Mouse (Mus musculus) embryo, embryonic 11.5 days (tissue): Measurements from ENCODE around the gene AL607142.1.
A peak's percentile ranks its signal among the peaks of the same experiment; 100 is the strongest.

ENCODE experiments used
- DNase-seq: peaks from one replicate; pipeline ENCODE4 v3.0.0-alpha.2; 2012; ENCODE audit warnings: low read depth, low spot score

The AL607142.1 gene

DNA sequence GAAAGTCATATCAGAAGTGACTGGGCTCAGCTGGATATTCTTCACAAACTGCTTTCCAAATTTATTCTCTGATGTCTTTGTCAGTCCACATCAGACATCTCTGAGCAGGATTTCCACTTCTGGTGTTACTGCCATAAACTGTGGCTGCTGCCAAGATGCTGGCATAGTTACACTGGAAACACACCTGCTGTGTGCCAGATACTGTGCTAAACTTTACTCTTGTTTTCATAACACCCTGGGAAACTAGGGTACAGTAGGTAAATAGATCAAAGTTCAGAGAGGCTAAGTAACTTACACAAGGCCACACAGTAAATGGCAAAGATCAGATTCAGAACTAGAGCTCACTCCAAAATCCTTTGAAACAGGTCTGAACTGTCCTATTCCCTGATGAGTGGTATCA lies 36.4 kb downstream of the AL607142.1 start:
- DNase-seq: no peak

DNA sequence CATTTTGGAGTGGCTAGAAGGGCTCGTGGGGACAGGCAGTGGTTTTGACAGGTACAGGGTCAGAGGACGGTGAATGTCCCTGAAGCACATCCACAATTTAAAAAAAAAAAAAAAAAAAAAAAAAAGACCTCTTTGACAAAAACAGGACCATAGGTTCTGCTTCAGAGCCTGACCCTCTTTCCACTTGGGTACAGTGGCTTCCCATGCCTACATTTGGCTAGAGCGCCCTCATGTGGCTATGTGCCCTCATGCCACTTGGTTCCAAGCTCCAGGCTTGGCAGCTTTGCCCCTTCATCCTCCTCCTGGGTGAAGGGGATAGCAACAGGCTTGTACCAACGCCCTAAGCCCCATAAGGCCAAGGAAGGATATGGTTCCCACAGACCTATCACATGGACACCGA lies 39.8 kb downstream of the AL607142.1 start:
- peak; percentile 43 for DNase-seq

DNA sequence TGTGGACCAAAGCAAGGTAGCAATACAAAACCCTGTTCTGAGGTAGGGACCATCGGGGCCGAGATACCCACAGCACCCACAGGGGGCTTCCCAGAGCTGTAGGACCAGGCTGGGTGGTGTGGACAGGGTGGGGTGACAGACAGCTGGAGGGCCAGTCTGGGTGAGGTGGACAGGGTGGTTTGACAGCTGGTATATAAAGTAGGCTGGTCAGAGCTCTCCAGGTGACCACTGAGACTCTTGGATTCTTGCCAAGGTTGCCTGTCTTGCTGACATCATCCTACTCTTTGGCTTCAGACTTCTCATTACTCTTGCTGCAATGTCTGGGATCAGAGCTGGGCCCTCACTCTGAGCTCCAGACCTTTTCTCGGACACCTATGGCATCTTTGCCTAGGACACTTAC lies 41.6 kb downstream of the AL607142.1 start:
- no peak for DNase-seq

DNA sequence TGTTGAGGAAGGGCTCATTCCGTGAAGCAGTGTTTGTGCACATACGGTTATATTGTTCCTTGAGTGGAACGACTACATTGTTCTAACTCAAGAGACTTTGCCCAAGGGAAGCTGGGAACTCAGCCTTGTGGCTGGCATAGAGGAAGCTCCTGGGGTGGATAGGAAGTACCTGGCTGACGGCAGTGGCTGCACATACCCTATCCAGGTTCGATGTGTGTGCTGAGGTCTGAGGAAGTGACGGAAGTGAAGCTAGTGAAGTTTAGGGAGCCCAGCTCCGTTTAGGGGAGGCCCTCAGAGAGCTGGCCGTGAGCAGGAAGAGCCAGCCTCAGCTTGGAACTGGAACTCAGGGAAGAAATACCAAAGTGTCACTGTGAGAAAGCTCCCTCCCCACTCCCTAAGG lies 43.0 kb downstream of the AL607142.1 start:
- DNase-seq: no peak

DNA sequence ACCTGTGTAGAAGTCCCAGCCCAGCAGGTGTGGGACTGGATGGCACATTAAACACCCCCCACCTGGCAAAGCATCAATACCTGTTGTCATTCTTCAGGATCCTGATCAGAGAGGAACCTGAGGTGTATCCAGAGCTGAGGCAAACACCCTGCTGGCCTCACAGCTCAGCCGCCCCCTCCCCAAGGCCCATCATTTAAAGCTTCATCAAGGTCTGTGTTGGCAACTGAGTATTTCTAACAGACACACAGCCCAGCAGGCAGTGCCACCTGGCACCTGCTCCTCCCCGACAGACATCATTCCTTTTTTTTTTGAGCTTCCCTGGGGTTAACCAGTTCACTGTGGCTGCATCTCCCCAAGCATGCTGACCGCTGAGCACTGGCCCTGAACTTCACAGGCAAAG lies 50.7 kb downstream of the AL607142.1 start:
- no peak for DNase-seq

DNA sequence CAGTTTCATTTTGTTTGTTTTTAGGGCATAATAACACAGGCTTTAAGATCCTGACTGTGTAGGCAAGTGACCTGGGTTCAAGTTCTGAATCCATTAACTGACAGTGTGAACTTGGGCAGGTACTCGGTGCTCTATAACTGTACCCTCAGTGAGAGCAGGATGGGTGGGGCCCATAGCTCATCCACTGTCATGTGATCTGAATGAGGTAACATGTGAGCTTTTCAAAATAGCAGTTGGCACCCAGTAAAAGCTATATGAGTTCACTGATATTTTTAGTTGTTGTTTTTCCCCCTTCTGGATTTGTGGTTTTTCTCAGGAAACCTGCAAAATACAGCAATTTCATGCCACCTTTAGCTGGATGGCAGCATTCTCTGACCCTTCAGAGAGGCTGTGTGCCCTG lies 51.5 kb downstream of the AL607142.1 start:
- no peak for DNase-seq

DNA sequence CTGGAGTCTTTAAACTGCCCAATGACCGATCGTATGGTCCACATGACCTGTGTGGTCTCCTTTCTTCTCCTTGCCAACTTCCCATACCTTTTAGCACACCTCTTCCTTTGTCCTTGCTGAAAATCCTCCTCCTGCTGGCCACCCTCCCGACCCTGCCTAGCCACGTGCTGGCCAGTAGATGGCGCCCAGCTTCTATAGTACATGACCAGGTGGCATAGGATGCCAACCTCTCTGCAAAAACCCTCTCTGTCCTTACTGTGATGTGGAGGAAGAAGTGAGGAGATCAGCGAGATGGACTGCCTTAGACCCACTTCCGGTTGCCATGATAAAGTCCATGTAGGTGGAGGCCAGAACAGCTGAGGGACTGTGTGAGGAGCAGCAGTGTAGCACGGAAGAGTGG lies 55.5 kb downstream of the AL607142.1 start:
- peak; percentile 20 for DNase-seq

DNA sequence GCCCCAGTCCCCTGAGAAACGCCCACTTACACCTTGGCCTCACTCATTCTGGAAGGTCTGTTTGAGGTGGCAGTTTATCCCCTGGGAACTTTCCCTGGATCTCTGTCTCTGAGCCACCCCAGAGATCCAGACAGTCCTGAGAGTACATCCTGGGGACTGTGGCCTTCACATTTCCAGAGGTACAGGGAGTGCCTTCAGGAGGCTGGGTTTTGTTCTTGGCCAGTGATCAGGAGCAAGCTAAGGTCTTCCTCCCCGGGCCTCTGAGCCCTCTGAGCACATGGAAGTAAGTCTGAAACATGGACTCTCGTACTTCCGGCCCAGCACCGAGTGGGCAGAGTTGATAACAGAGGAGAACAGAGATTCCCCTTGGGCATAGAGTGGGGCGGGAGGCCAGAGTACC lies 59.9 kb downstream of the AL607142.1 start:
- DNase-seq: no peak

DNA sequence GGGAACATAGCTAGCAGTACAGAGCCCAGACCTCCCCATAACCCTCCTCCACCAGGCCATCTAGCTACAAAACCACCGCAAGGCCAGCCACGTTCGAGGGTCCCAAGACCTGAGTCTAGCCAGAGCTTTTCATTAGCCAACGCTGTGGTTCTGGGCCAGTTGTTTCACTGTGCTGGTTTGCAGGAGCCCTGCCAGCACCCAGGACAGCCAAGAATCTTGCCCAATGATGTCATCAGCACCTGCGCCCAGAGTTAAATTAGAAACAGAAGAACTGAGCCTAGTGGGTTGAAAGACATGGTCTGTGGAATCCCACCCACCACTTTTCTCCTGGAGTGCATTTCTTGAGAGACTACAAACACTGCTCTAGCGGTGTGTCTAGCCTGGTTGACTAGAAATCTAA lies 61.3 kb downstream of the AL607142.1 start:
- no peak for DNase-seq

DNA sequence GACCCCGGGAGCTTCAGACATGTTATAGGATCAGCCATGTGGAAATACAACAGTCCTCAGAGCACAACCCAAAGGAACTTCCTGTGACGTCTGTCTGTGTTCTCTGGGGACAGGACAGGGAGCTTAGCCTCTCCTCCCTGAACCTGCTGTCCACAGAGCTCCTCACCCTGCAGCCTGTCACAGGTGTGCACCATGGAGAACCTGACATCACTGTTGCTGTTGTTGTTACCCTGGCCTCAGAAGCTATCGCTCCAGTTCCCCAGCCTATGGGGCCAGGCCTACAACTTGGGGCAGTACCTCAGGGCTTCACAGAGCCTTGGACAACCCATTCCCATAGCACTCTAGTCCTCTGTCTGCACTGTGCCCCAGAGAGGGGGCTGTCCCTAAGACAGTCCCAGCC lies 62.5 kb downstream of the AL607142.1 start:
- DNase-seq: no peak

DNA sequence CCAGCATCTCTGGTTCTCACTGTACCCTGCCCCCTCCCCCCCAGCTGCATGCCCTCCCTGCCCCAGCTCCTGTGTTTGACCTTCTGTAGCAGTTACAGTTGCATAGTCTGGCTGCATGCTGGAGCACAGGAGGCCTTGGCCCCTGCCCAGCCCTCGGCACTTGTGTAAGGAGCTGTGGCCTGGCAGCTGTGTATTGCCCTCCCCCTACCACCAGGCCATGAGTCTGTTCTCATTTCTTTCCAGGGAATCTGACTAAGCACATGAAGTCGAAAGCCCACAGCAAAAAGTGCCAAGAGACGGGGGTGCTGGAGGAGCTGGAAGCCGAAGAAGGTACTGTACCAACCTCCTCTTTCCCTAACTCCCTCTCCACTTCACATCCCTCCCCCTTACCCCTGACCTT lies 63.2 kb downstream of the AL607142.1 start:
- DNase-seq: no peak

DNA sequence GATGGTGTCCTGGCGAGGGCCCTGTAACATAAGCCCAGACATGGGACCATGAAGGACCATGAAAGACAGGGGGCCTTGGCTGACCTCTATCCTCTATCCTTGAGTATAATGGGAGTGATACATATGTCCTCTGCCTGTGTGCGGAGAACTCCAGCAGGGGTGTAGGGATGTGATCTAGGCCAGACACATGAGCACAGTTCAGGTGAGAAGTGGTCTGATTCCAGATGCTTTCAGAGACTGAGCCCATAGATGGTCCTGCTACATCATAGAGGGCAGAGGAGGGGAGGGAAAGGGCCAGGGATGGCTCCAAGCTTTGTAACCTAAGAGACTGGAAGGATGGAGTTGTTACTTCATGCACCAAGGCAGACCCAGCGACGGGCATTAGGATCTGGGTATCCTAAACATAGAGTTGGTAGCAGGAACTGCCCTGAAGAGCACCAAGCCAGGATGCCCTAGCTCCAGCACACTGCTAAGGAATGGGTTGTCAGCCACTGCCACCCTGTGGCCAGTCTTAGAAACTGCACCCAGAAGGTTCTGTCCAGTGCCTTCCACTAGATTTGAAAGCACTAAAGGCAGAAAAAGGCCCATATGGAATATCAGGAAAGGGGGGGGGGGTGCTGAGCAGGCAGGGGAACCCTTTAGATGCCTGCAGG lies 64.6 kb downstream of the AL607142.1 start:
- peak; percentile 35 for DNase-seq

DNA sequence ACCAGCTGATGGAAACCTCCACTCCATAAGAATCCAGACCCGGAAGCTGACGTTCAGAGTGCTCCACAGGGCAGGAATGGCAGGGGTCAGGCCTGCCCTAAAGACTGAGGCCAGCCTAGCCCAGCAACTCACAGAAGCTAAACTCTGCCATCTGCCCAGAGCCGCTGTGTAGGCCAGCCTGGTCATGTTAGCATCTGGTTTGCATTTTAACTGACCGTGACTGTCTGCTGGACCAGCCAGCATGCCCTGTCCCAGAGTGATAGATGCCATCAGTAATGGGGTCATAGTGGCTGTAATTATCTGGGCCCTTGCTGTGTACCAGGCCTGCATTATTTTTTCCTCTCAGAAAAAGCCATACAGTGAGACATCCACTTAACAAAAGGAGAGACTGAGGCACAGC lies 66.1 kb downstream of the AL607142.1 start:
- DNase-seq: no peak

DNA sequence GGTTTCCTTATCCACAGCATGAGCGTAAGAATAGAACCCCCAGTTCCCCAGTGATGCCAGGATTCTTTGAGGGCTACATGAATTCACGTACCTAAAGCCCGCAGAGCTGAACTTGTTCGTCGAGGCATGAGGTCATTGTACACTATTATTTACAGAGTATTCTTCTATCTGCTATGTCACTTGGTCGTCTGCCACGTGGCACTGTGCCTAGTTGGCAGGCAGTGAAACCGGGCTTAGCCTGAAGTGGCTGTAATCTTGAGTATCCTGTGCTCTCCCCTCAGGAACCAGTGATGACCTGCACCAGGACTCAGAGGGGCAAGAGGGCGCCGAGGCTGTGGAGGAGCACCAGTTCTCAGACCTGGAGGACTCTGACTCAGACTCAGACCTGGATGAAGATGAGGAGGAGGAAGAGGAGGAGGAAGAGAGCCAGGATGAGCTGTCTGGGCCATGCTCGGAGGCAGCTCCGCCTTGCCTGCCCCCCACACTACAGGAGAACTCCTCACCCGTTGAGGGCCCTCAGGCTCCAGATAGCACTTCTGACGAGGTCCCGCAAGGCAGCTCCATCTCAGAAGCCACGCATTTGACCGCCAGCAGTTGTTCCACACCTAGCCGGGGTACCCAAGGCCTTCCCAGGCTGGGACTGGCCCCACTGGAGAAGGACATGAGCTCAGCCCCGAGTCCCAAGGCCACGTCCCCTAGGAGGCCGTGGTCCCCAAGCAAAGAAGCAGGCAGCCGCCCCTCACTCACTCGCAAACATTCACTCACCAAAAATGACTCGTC lies 66.8 kb downstream of the AL607142.1 start:
- no peak for DNase-seq

DNA sequence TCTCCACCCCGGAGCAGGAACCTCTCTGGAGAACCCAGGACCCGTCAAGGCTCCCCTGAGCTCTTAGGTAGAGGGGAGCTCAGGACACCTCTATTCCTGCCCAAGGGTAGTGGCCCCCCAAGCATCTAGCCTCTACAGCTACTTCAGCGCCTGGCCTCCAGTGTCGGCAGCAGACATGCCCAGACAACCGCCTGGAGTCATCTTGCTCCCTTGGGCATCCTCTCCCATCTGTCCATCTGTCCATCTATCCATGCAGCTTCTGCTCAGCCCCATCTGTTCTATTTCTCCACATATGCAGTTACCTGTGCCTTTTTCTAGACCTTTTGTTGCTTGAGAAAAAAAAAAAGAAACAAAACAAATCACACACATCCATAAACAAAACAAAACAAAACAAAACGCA lies 69.4 kb downstream of the AL607142.1 start:
- DNase-seq: no peak

DNA sequence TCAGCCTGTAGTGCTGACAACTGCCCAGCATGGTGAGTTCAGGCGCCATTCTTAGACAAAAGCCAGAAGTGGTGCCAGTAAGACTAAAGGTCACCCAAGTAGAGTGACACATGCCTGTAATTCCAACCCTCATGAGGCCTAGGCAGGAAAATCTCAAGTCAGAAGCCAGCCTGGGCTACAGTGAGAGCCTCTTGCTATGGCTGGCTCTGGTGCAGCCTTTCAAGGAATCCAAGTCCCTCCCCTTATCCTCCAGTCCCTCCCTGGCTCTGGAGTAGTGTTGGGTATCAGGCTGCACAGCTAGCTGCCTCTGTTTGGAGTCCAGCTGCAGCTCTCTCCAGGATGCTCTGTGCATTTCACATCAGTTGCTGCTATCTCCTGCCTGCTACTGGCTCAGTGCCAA lies 77.0 kb downstream of the AL607142.1 start:
- no peak for DNase-seq

DNA sequence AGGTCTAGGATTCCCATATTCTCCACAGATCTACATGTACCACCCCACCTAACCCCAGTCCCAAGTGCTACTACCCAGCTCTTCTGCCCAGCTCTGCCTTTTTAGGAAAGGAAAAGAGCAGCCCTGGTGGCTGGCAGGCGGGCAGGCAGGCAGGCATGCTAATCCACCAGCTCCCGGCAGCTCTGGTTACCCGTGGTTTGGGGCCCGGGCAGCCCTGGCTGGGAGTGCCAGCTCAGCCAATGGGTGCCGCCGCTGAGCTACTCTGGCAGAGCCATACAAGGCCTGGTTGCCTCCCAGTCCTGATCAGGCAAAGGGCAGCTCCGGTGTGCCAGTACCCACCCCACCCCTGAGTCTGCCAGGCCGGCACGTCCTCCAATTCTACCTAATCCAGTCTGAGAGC lies 78.1 kb downstream of the AL607142.1 start:
- DNase-seq: no peak
